Mouse (Mus musculus): ENCODE results near the gene Smg5. TPM values are rescaled to one million over a fixed set of nuclear protein-coding genes. Genes with fewer than 3 reads are reported as not detected.

The Smg5 gene
- polyA plus RNA-seq, 1 experiment from 2014 or later: 47.9 TPM

DNA sequence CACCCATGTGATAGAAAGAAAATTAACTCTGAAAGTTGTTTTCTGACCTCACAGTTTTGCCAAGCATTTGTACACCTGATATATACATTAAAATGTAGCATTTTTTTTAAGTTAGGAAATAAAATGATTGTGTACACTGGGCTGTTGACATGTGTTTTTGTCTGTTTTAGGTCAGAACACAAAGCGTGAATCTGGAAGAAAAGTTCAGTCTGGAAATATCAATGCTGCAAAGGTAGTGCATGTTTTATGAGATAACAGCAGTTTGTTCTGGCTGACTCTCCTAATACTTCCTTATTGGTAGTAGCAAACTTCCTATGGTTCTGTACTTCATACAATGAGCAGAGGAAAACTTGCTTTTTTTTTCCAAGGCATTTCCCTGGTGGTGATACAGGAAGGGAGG, 36.9 kb upstream of the Smg5 start:
- peaks cover 52% of the 10 kb centered on the region for H3K36me3 ChIP-seq (replicated peaks; ENCODE audit: control insufficient read depth, insufficient read depth)
- no peaks in the 10 kb centered on the region for H3K9me3 ChIP-seq (ENCODE audit: control insufficient read depth, low read length)
- 0 out of 2 replicates have a peak overlapping the region, but pooled peaks have one; percentile 86 for H3K4me2 ChIP-seq (replicated peaks)
- no peak overlapping the region for H3K27ac ChIP-seq
- no peaks in the 10 kb centered on the region for H3K27me3 ChIP-seq (ENCODE audit: control insufficient read depth, insufficient read depth, low read length)
- peaks cover 17% of the 10 kb centered on the region for H3K4me1 ChIP-seq (replicated peaks; ENCODE audit: control insufficient read depth, insufficient read depth, low read length)
- H3K4me3 ChIP-seq (replicated peaks; ENCODE audit: low read length): no peak overlapping the region
- no peak for ATAC-seq (ENCODE audit: low FRiP score)
- no peak overlapping the region for H3K9ac ChIP-seq
- 93% methylated on average over 1 of the region's 1 CpGs for WGBS
- DNase-seq (ENCODE audit: low spot score): no peak

DNA sequence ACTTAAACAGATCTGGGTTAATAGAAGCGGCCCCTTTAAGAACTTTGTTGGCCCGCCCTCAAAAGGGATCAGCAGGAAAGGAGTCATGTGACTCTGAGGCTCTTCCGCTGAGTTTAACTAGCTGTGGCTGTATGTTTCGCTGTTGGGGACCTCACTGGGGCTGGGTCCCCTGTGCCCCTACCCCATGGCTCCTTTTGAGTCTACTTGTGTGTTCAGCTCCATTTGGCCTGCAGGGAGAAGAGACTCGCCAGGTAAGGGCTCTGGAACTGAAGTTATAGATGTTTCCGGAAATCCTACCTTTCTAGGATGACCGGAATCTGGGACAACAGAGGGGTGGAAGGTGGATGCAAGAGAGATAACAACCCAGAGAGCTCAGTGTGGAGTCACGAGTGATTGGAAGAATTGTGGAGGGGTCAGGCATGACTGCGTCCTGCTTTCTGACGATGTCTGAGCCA, 11.1 kb upstream of the Smg5 start, which contains the start of gene Glmp:
Gene Glmp (plus strand): TSS at position 73 of the 455 bp plus-strand sequence.
- H3K36me3 ChIP-seq (replicated peaks; ENCODE audit: control insufficient read depth, insufficient read depth): peaks cover 54% of the 10 kb centered on the region
- H3K4me1 ChIP-seq (replicated peaks; ENCODE audit: control insufficient read depth, insufficient read depth, low read length): peaks cover 8% of the 10 kb centered on the region; the same call in 1 of the 2 replicates
- peak within 1 kb of the TSS; percentile 70 for H3K4me2 ChIP-seq (replicated peaks)
- ATAC-seq (ENCODE audit: low FRiP score): peak; percentile 82; the same call in 1 of the 2 replicates
- no peaks in the 10 kb centered on the region for H3K27me3 ChIP-seq (ENCODE audit: control insufficient read depth, insufficient read depth, low read length)
- H3K27ac ChIP-seq: no peak within 1 kb of the TSS
- WGBS: 1% methylated on average over 10 of the region's 10 CpGs
- H3K9me3 ChIP-seq (ENCODE audit: control insufficient read depth, low read length): no peaks in the 10 kb centered on the region
- peak within 1 kb of the TSS; percentile 74 for H3K9ac ChIP-seq
- peak within 1 kb of the TSS; percentile 60 for H3K4me3 ChIP-seq (replicated peaks; ENCODE audit: low read length)
- DNase-seq (ENCODE audit: low spot score): peak; percentile 77

DNA sequence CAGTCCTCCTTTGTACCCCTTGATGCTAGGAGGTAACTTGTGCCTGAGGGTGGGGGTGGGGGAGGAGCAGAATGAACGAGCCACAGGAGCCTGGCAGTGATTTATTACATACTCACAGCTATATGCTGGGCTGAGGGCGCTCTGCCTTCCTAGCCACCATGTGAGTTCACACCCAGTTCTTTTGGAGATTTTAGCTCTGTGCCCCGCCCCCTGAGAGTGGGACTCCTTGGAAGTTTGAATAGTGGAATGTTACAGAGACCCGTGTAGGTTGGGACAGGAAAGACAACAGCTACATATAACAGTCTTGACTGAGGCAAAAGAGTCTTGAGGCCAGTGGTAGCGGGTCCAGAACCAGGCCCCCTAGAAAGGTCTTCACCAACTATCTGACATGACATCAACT, 7.1 kb upstream of the Smg5 start:
- no peak overlapping the region for H3K4me2 ChIP-seq (replicated peaks)
- H3K27me3 ChIP-seq (ENCODE audit: control insufficient read depth, insufficient read depth, low read length): no peaks in the 10 kb centered on the region
- 72% methylated on average over 5 of the region's 5 CpGs for WGBS
- ATAC-seq (ENCODE audit: low FRiP score) (no peak), DNase-seq (ENCODE audit: low spot score) (no peak)
- H3K9me3 ChIP-seq (ENCODE audit: control insufficient read depth, low read length): no peaks in the 10 kb centered on the region
- peaks cover 8% of the 10 kb centered on the region; the same call in 1 of the 2 replicates for H3K4me1 ChIP-seq (replicated peaks; ENCODE audit: control insufficient read depth, insufficient read depth, low read length)
- H3K27ac ChIP-seq: no peak overlapping the region
- peaks cover 19% of the 10 kb centered on the region for H3K36me3 ChIP-seq (replicated peaks; ENCODE audit: control insufficient read depth, insufficient read depth)
- H3K4me3 ChIP-seq (replicated peaks; ENCODE audit: low read length): no peak overlapping the region
- no peak overlapping the region for H3K9ac ChIP-seq

DNA sequence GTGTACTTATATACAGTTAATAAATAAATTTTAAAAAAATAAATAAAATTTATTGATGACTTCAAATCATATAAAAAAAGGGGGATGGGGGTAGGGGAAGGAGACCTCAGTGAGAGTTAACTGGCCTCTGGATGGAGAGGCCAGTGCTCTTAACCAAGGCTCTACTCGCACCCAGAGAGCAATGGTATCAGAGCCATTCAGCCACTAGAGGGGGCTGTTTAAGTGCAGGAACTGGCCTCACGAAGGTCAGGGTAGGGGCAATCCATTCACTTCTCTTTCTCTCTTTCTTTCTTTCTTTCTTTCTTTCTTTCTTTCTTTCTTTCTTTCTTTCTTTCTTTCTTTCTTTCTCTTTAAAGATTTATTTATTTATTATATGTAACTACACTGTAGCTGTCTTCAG, 4.8 kb upstream of the Smg5 start:
- Histone ChIP-seq H3K4me2 (replicated peaks) (no peak overlapping the region), H3K4me1 (replicated peaks; ENCODE audit: control insufficient read depth, insufficient read depth, low read length) (0 out of 2 replicates have a peak, but pooled peaks cover 6% of the 10 kb centered on the region), H3K27ac (no peak overlapping the region), H3K9ac (no peak overlapping the region), H3K4me3 (replicated peaks; ENCODE audit: low read length) (no peak overlapping the region), H3K36me3 (replicated peaks; ENCODE audit: control insufficient read depth, insufficient read depth) (peaks cover 19% of the 10 kb centered on the region), H3K9me3 (ENCODE audit: control insufficient read depth, low read length) (no peaks in the 10 kb centered on the region), H3K27me3 (ENCODE audit: control insufficient read depth, insufficient read depth, low read length) (no peaks in the 10 kb centered on the region)
- 21% methylated on average over 2 of the region's 2 CpGs for WGBS
- no peak for DNase-seq (ENCODE audit: low spot score)
- ATAC-seq (ENCODE audit: low FRiP score): no peak

DNA sequence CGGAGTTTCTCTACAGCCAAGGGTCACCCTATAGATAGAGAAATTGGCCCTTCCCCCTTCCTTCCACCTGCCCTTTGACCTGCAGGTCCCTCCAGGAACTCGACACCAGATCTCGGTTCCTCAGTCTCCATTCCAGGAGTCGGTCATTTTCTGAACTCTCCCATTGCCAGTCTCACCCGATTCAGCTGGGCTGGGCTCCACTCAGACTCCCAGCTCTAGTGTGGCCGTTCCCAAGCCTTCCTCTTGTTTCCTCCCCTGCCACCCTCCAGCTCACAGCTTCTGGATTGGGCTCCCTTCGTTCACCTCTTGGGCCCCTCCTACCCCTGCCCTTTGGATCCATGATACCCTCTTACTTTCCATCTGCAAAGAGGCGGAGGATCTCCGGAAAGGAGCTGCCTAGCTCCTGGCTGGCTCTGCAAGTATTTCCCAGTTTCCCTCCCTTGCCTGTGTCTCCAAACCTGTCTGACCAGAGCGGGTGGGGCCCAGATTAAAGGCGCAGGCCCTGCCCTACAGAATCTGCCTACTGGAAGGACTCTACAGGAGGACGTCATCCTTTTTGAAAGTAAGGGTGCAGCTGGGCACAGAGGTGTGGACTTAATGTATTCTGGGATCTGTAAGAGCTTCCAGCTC, 1.9 kb upstream of the Smg5 start:
- WGBS: 68% methylated on average over 12 of the region's 12 CpGs
- DNase-seq (ENCODE audit: low spot score) (no peak), ATAC-seq (ENCODE audit: low FRiP score) (no peak)
- Histone ChIP-seq H3K27ac (no peak overlapping the region), H3K27me3 (ENCODE audit: control insufficient read depth, insufficient read depth, low read length) (no peaks in the 10 kb centered on the region), H3K9ac (no peak overlapping the region), H3K36me3 (replicated peaks; ENCODE audit: control insufficient read depth, insufficient read depth) (peaks cover 9% of the 10 kb centered on the region; the same call in 1 of the 2 replicates), H3K4me3 (replicated peaks; ENCODE audit: low read length) (no peak overlapping the region), H3K4me1 (replicated peaks; ENCODE audit: control insufficient read depth, insufficient read depth, low read length) (peaks cover 18% of the 10 kb centered on the region), H3K9me3 (ENCODE audit: control insufficient read depth, low read length) (no peaks in the 10 kb centered on the region), H3K4me2 (replicated peaks) (no peak overlapping the region)

DNA sequence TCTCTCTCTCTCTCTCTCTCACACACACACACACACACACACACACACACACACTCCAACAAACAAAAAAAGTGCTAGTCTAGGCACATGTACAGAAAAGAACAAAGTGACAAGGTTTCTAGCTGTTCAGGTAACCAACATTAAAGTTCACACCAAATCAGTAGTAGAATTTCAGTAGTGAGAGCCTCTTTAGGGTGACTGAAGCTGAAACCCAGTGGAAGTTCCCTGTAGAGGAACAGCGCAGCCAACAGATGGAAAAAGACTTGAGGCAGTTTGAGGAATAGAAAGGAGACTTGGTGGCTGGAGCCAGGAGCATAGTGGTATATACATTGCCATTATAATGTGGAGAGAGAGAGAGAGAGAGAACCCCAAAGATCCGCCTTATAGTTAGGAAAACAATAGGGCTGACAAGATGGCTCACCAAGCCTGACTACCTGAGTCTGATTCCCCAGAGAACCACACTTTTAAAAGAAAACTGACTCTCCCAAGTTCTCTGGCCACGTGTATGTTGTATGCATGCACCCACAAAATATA, 1.1 kb upstream of the Smg5 start:
- Histone ChIP-seq H3K4me2 (replicated peaks) (peak overlapping the region; percentile 76), H3K9ac (peak overlapping the region; percentile 87), H3K36me3 (replicated peaks; ENCODE audit: control insufficient read depth, insufficient read depth) (0 out of 2 replicates have a peak, but pooled peaks cover 3% of the 10 kb centered on the region), H3K4me3 (replicated peaks; ENCODE audit: low read length) (peak overlapping the region; percentile 76), H3K4me1 (replicated peaks; ENCODE audit: control insufficient read depth, insufficient read depth, low read length) (peaks cover 18% of the 10 kb centered on the region), H3K27ac (peak overlapping the region; percentile 95; the same call in 1 of the 2 replicates), H3K9me3 (ENCODE audit: control insufficient read depth, low read length) (no peaks in the 10 kb centered on the region), H3K27me3 (ENCODE audit: control insufficient read depth, insufficient read depth, low read length) (no peaks in the 10 kb centered on the region)
- WGBS: 42% methylated on average over 3 of the region's 3 CpGs
- DNase-seq (ENCODE audit: low spot score) (no peak), ATAC-seq (ENCODE audit: low FRiP score) (no peak)

DNA sequence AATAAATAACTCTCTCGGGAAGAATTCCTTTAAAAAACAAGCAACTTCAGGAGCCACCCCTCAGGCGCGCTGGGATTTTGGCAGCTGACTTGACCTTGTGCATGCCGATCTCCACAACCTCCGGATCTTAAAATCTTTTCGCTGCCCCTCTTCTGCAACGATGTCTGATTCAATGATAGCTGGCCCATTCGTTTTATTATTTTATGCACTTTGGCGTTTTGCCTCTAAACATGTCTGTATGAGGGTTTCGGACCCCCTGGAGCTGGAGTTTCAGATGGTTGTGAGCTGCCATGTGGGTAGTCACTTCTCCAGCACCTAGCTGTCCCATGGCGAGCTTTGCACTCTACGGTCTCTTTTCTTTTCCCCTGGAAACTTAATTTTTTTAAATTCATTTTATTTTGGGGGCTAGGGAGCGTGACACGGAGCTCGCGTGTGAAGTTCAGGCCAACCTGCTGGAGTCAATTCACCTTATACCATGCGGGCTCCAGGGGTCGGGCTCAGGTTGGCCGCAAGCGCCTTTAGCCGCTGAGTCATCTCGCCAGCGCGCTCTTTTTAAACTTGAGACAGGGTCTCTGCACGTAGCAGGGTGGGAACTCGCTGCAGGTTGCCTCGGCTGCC, 515 bp upstream of the Smg5 start:
- H3K27ac ChIP-seq: peak overlapping the region; percentile 95
- ATAC-seq (ENCODE audit: low FRiP score): peak; percentile 76
- peak overlapping the region; percentile 76 for H3K4me2 ChIP-seq (replicated peaks)
- H3K27me3 ChIP-seq (ENCODE audit: control insufficient read depth, insufficient read depth, low read length): no peaks in the 10 kb centered on the region
- H3K36me3 ChIP-seq (replicated peaks; ENCODE audit: control insufficient read depth, insufficient read depth): peaks cover 1% of the 10 kb centered on the region; the same call in 1 of the 2 replicates
- DNase-seq (ENCODE audit: low spot score): no peak
- H3K9me3 ChIP-seq (ENCODE audit: control insufficient read depth, low read length): no peaks in the 10 kb centered on the region
- 1% methylated on average over 27 of the region's 27 CpGs for WGBS
- H3K4me3 ChIP-seq (replicated peaks; ENCODE audit: low read length): peak overlapping the region; percentile 76
- peak overlapping the region; percentile 87 for H3K9ac ChIP-seq
- peaks cover 18% of the 10 kb centered on the region for H3K4me1 ChIP-seq (replicated peaks; ENCODE audit: control insufficient read depth, insufficient read depth, low read length)

DNA sequence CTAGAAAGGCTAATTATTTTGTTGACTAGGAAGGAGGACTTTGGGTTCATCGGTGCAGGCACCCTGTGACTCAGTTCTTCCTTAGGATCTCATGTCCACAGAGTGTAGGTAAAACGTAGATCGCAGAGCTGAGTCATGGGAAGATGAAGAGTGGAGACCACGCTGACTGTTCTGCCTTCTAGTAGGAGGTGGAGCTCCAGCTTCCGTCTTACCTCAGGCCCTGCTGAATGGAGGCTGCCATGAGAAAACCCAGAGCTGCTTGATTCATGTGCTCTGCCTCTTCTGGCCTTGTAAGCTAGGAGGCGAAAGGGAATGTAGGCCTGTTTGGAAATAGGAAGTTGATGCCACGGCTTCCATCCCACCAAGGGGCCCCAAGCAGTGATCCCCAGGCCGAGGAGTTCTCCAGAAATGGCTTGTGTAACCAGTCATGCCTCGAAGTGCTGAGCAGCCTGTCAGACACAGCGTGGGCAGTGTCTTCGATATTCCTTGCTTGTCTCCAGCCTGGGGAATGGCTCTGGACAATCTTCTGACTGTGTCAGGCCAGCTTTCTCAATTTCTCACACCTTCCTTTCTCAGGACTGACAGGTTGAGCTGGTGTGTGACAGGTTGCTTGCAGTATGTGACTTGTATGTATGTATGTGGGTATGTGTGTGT, 1.4 kb downstream of the Smg5 start:
- H3K9me3 ChIP-seq (ENCODE audit: control insufficient read depth, low read length): no peaks in the 10 kb centered on the region
- H3K4me1 ChIP-seq (replicated peaks; ENCODE audit: control insufficient read depth, insufficient read depth, low read length): peaks cover 18% of the 10 kb centered on the region
- WGBS: 82% methylated on average over 11 of the region's 11 CpGs
- ATAC-seq (ENCODE audit: low FRiP score): no peak
- H3K4me2 ChIP-seq (replicated peaks): peak overlapping the region; percentile 76
- no peak overlapping the region; the same call in 1 of the 2 replicates for H3K4me3 ChIP-seq (replicated peaks; ENCODE audit: low read length)
- DNase-seq (ENCODE audit: low spot score): no peak
- no peaks in the 10 kb centered on the region for H3K27me3 ChIP-seq (ENCODE audit: control insufficient read depth, insufficient read depth, low read length)
- H3K27ac ChIP-seq: no peak overlapping the region
- H3K9ac ChIP-seq: no peak overlapping the region
- peaks cover 18% of the 10 kb centered on the region for H3K36me3 ChIP-seq (replicated peaks; ENCODE audit: control insufficient read depth, insufficient read depth)

DNA sequence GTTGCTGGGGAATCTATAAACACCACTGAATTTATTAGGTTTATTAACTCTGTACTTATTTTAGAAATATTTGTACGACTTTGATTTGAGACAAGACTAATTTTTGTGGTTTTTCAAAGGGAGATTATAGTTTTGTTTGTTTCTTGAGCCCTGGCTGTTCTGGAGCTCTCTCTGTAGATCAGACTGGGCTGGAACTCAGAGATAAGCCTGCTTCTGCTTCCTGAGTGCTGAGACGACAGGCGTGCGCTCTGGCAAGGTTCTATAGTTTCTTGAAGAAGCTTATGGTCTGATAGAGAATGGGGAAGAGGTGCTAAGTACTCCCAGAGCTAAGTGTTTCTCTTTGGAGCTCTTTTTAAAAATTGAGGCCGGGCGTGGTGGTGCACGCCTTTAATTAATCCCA, 2.3 kb downstream of the Smg5 start:
- Histone ChIP-seq H3K36me3 (replicated peaks; ENCODE audit: control insufficient read depth, insufficient read depth) (peaks cover 26% of the 10 kb centered on the region), H3K4me1 (replicated peaks; ENCODE audit: control insufficient read depth, insufficient read depth, low read length) (peaks cover 18% of the 10 kb centered on the region), H3K4me2 (replicated peaks) (no peak overlapping the region), H3K27ac (no peak overlapping the region), H3K27me3 (ENCODE audit: control insufficient read depth, insufficient read depth, low read length) (no peaks in the 10 kb centered on the region), H3K9me3 (ENCODE audit: control insufficient read depth, low read length) (no peaks in the 10 kb centered on the region), H3K9ac (no peak overlapping the region), H3K4me3 (replicated peaks; ENCODE audit: low read length) (no peak overlapping the region)
- WGBS: 96% methylated on average over 7 of the region's 7 CpGs
- DNase-seq (ENCODE audit: low spot score) (no peak), ATAC-seq (ENCODE audit: low FRiP score) (no peak)
